Mouse (Mus musculus) cerebellum, adult 2 months (tissue): ENCODE data around the gene Zcchc24. TPM values are rescaled to one million over a fixed set of nuclear protein-coding genes. Genes with fewer than 3 reads are reported as not detected.

ENCODE experiments used
- DNase-seq, 2 experiments: peaks; one replicate each; pipeline ENCODE4 v3.0.0; 2021
- H3K27ac ChIP-seq: fragments of 200-500 bp; 2 replicates; pipeline ENCODE4 v1.5.1; 2012; ENCODE audit warnings: low read length, control low read depth, inconsistent platforms; ENCODE audit not compliant: insufficient read depth
- H3K27me3 ChIP-seq: fragments of 200-500 bp; 2 replicates; pipeline ENCODE4 v1.6.1; 2012; ENCODE audit warnings: inconsistent platforms, mild to moderate bottlenecking, low read length, moderate library complexity; ENCODE audit not compliant: control insufficient read depth, insufficient read depth
- H3K4me1 ChIP-seq: fragments of 200-500 bp; 2 replicates; pipeline ENCODE4 v1.6.1; 2011; ENCODE audit warnings: low read length; ENCODE audit not compliant: control insufficient read depth, insufficient read depth
- H3K4me3 ChIP-seq: fragments of 200-500 bp; replicated peaks from 2 replicates; pipeline ENCODE3; 2011; ENCODE audit warnings: mild to moderate bottlenecking, low read depth, low read length, control low read depth; ENCODE audit not compliant: insufficient read depth
- CTCF ChIP-seq: fragments of 200-500 bp; IDR thresholded peaks from 2 replicates; pipeline ENCODE4 v1.5.1; 2011; ENCODE audit warnings: low read depth, mild to moderate bottlenecking, control low read depth, low read length, moderate library complexity, borderline replicate concordance; ENCODE audit not compliant: insufficient read depth
- POLR2A ChIP-seq: fragments of 200-500 bp; IDR thresholded peaks from 2 replicates; pipeline ENCODE4 v1.6.1; 2011; ENCODE audit warnings: low read length, control low read depth, borderline replicate concordance; ENCODE audit not compliant: insufficient read depth
- WGBS: fragments of 180-500 bp; shearing (Covaris S2); methylation state at CpG from one replicate; pipeline ENCODE4 v1.1.7; 2018; 5-methylcytosine and 5-hydroxymethylcytosine counted together
- polyA plus RNA-seq: library from polyadenylated mRNA; depleted of rRNA; stranded (reverse); fragments of >200 nt; gene quantifications from 2 replicates; pipeline ENCODE4 v1.2.3, GENCODE M21; 2012

Gene Zcchc24
- polyA plus RNA-seq, 1 experiment, result 71.4 TPM

GRCm38 (mm10) chr14:25708451-25708850 is 60.4 kb downstream of the Zcchc24 start:
- DNase-seq, result no peak
- Histone ChIP-seq H3K27me3 (no peaks in the 10 kb centered on the region), H3K27ac (no peak overlapping the region), H3K4me3 (no peak overlapping the region), H3K4me1 (no peaks in the 10 kb centered on the region)
- 47% methylated on average over 4 of the region's 4 CpGs for WGBS
- TF ChIP-seq CTCF, result no peak
- no peak for TF ChIP-seq POLR2A

- no peaks in the 10 kb centered on the region for H3K4me1 ChIP-seq
- no peak overlapping the region for H3K27ac ChIP-seq
- WGBS, result 74% methylated on average over 5 of the region's 5 CpGs
- TF ChIP-seq CTCF, result peak; percentile 44; the same call in 1 of the 2 replicates
- TF ChIP-seq POLR2A, result no peak
- H3K4me3 ChIP-seq, result no peak overlapping the region
- H3K27me3 ChIP-seq, result no peaks in the 10 kb centered on the region
- no peak for DNase-seq
These were observed 61.1 kb downstream of the Zcchc24 start for GRCm38 (mm10) chr14:25707691-25708181.

- TF ChIP-seq POLR2A (no peak), CTCF (peak; percentile 55; the same call in 1 of the 2 replicates)
- DNase-seq, result no peak
- Histone ChIP-seq H3K27ac (no peak overlapping the region), H3K4me1 (no peaks in the 10 kb centered on the region), H3K4me3 (no peak overlapping the region), H3K27me3 (no peaks in the 10 kb centered on the region)
These were observed 66.9 kb downstream of the Zcchc24 start for GRCm38 (mm10) chr14:25701986-25702385.

- Histone ChIP-seq H3K4me3 (no peak overlapping the region), H3K27me3 (no peaks in the 10 kb centered on the region), H3K27ac (no peak overlapping the region), H3K4me1 (peaks cover 8% of the 10 kb centered on the region; the same call in 1 of the 2 replicates)
- DNase-seq, result no peak
- 52% methylated on average over 2 of the region's 2 CpGs for WGBS
- TF ChIP-seq POLR2A (no peak), CTCF (no peak)
These were observed 72.5 kb downstream of the Zcchc24 start for GRCm38 (mm10) chr14:25696356-25696755.

- WGBS, result 40% methylated on average over 6 of the region's 6 CpGs
- H3K27me3 ChIP-seq, result no peaks in the 10 kb centered on the region
- no peak for DNase-seq
- H3K4me1 ChIP-seq, result peaks cover 8% of the 10 kb centered on the region; the same call in 1 of the 2 replicates
- no peak for TF ChIP-seq CTCF
- TF ChIP-seq POLR2A, result no peak
- no peak overlapping the region for H3K27ac ChIP-seq
- peak overlapping the region; percentile 71 for H3K4me3 ChIP-seq
These were observed 73.8 kb downstream of the Zcchc24 start for GRCm38 (mm10) chr14:25695059-25695458.

GRCm38 (mm10) chr14:25694569-25694897 is 74.3 kb downstream of the Zcchc24 start:
- peak in 1 of 2 experiments; percentile 32 for DNase-seq
- Histone ChIP-seq H3K4me3 (peak overlapping the region; percentile 71), H3K27me3 (no peaks in the 10 kb centered on the region), H3K4me1 (peaks cover 8% of the 10 kb centered on the region; the same call in 1 of the 2 replicates), H3K27ac (no peak overlapping the region)
- WGBS, result under 1% methylated on average over 10 of the region's 10 CpGs
- TF ChIP-seq CTCF, result no peak
- TF ChIP-seq POLR2A, result no peak

- H3K27ac ChIP-seq, result no peak within 1 kb of the TSS; the same call in 1 of the 2 replicates
- peak within 1 kb of the TSS; percentile 71 for H3K4me3 ChIP-seq
- under 1% methylated on average over 70 of the region's 70 CpGs for WGBS
- H3K4me1 ChIP-seq, result peaks cover 8% of the 10 kb centered on the region; the same call in 1 of the 2 replicates
- peak; percentile 94 to 97 for DNase-seq
- TF ChIP-seq CTCF (peak; percentile 92), POLR2A (peak; percentile 58; the same call in 1 of the 2 replicates)
- no peaks in the 10 kb centered on the region for H3K27me3 ChIP-seq
These were observed 74.8 kb downstream of the Zcchc24 start, which contains the start of gene Ppif for GRCm38 (mm10) chr14:25693888-25694568. Ppif (plus strand) TSS chr14:25694154.
